Mouse (Mus musculus) testis, postnatal 10 days (tissue): ENCODE results near the gene Jam3.

ENCODE experiments used
- DNase-seq: peaks from one replicate; pipeline ENCODE4 v3.0.0; 2021; ENCODE audit warnings: low spot score

The Jam3 gene

DNA sequence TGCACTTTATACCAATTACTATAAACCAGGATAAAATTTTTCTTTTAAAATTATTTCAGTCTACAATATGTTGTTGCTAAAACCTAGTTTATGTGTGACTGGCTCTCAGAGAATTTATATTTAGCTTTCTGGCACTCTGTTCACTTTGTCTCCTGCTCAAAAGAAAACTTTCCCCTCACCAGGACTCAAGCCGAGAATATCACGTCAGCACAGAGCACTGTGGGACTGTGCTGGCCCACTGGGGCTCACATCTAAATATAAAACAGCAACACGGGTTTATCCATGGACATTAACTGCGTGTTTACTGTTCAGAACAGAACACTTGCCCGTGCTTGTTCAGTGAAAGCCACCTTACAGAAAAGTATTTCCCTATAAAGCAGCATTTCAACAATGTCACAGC is 44.5 kb downstream of the Jam3 start:
- DNase-seq, result no peak

DNA sequence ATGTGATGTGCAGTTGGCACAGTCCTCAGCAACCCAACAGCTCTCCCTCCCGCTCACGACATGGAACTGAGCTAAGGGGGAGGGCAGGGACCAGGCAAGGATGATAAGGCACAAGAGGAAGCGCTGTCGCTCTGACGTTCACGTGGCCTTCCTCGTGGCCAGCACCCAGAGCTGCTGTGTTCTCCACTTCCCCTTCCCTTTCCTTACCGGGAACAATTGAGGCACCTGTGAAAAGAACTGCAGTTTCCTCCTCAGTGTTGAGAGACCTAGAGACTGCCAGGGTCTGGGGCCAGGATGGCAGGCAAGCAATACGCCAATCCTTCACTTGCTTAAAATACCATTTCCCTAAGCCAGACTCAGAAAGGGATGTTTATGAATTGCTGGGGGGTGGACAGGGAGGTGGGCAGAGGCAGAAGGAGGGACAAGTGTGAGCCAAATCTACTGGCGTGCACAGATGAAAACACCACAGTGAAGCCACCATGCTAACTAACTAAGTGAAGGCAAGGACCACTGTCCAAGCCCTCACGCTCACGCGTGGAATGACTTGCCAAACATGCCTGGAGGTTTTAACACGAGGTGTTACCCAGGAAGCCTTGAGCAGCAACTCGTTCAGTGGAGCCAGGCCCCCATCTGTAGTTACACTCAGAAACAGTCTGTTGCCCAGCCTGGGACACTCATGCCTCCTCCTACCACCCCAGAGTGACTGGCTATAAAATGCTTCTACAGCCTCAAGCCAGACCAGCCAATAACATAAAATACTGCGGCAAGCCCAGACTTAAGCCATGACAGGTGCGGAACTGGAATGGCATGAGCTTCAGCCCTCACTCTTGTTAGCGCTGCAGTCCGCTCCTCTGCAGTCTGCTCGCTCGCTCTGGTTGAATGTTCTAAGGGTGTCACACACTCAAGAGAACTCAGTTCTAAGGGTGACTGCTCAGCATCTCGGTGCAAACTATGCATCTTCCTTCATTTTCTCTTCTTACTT is 45.4 kb downstream of the Jam3 start:
- no peak for DNase-seq

- no peak for DNase-seq
These were observed 46.8 kb downstream of the Jam3 start for GRCm38 (mm10) chr9:27108451-27108850.

GRCm38 (mm10) chr9:27106081-27106480 is 49.1 kb downstream of the Jam3 start:
- peak; percentile 56 for DNase-seq

DNA sequence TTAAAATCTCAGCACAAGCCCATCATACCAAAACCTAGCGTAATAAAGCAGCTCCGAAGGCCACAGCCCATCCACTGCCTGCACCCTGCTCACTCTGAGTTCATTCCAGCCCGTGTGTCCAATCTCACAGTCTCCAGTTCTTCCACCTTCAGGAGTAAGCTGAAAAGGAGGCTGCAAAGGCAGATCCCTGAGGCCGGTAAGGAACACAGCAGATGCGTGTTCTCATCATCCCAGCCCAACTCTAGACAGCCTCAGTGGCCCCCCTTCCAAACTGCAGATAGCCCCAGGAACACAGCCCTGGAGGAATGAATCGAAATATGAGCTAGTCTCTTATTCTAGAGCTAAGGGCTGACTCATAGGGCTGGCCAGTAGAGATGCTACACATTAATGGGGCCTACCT is 53.8 kb downstream of the Jam3 start:
- DNase-seq, result no peak

GRCm38 (mm10) chr9:27099474-27099873 is 55.7 kb downstream of the Jam3 start:
- DNase-seq, result no peak

GRCm38 (mm10) chr9:27098557-27098956 is 56.7 kb downstream of the Jam3 start:
- DNase-seq, result no peak

GRCm38 (mm10) chr9:27098092-27098491 is 57.1 kb downstream of the Jam3 start:
- DNase-seq, result no peak

DNA sequence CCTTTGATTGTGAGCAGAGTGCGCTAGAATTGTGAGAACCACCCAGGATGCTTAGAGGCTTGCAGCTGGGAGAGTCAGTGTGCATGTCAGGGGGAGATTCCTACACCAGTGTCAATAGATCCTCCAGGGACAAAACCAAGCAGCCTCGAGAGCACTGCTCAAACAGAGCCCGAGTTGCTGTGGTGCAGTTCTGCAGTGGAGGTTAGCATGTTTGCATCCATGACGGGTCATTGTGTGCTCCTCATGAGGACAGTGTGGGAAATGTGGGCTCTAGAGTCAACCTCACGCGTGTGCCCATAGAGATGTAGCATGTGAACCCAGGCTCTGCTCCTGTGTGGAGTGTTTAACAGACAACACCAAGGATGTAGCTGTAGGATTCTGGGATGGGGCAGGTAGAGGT is 62.3 kb downstream of the Jam3 start:
- no peak for DNase-seq

- DNase-seq, result no peak
These were observed 64.1 kb downstream of the Jam3 start for GRCm38 (mm10) chr9:27090801-27091775.

DNA sequence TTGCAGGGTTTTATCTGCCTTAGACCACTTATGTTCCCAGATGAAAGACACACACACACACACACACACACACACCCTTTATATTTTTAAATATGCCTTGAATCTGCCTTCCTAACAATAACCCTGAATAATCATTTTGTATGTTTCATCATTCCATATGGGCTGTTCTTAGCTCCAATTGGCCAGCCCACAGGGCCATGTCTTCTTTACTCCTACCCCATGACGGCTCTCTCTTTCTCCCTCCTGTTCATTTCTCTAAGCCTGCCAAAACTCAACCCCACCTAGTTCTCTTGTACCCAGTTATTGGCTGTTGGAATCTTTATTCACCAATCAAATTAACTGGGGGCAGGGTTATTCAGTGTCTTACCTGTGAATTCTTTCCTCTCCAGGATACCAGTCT is 65.1 kb downstream of the Jam3 start:
- DNase-seq, result no peak

DNA sequence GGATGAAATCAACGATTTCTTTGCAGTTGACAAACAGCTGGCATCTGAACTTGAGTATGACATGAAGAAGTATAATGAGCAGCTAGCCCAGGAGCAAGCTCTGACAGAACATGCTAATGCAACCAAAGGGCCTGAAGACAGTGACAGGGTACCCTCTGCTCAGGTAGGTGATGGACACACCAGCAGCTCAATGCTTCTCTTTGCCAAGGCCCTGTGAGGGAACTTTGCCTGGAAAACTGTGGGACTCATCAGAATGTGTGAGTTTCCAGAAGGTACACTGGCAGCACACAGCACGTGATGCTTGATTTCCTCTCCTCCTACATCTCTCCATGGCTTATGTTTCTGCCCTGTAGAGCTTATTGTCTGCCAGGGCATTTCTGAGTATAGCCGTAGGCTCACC is 67.8 kb downstream of the Jam3 start:
- no peak for DNase-seq

- DNase-seq, result no peak
These were observed 69.0 kb downstream of the Jam3 start for GRCm38 (mm10) chr9:27086256-27086655.

DNA sequence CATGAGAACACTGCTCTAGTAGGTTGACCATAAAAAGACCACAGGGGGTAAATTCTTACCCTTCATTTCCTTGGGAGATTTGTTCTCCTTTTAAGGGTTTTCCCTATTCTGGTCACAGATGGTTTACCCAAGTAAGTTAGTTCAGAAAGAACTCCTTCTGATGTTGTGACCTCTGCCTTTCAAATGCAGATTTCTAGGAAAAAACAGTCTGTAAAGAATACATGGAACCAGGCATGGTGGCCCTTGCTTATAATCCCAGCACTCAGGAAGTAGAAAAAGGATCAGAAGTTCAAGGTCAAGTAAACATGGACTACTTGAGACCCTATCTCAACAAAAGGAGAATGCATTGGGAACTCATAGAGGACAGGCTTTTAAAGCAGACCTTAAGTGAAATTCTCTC is 79.4 kb downstream of the Jam3 start:
- DNase-seq, result no peak

GRCm38 (mm10) chr9:27074677-27075076 is 80.5 kb downstream of the Jam3 start:
- DNase-seq, result no peak

DNA sequence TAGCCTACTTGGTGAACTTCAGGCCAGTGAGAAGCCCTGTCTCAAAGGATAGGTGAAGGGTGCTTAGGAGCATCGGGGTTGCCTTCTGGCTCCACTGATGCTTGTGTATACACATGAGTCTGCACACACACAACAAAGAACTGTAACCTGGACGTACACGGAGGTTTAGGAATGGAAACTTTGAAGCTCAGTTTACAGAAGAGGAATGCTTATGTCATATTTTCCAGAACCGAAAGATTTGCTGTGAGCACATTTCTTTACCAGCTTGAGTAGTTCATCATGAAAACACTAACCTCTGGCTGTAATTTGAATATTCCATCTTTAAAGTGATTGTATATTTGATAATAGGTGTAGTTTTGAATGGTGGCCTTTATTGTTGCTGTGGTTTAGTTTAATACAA is 84.3 kb downstream of the Jam3 start:
- no peak for DNase-seq

DNA sequence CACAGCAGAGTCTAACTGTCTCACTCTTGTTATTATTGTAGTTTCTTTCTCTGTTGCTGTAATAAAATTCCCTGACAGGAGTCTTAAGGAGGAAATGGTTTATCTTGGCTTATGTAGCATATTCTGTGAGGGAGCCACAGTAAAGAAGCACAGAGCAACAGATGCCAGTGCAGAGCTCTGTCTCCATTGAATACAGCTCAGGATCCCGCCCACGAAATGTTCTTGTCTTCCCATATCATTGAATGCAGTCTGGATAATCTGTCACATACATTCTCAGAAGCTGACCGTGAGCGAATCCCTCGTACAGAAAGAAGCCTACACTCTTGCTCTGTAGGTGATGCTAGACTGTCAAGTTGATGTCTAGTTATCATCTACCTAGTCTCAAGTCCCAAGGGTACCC is 96.9 kb downstream of the Jam3 start:
- DNase-seq, result no peak

DNA sequence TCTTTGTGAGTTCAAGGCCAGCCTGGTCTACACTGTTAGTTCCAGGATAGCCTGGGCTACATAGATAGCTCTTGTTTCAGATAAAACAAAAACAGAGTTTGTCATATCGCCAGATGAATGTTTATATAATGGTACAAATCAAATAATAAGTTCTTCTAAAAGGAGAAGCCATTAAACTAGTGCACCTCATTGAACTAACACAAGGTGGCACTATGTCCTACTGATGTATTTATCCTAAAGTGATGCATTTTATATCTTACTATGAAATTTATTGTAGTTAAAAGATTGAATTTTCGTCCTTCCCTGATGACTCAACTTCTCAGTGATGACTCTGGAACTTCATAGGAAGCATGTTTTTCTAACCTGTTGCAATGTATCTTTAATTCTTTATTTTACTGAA is 105.7 kb downstream of the Jam3 start:
- no peak for DNase-seq
